Comparison of ENCODE assay signal across 30 mouse cellular contexts in genomic region chr6:128250596-128250995, GRCm38 (mm10). TPM values are rescaled to one million over a fixed set of nuclear protein-coding genes. Genes with fewer than 3 reads are reported as not detected.
"Had no signal": no experiment of that assay in that cellular context is flagged by ENCODE, and none has a peak within 500 bp of the region (broad histone marks: within the 10 kb centered on the region; RNA-seq: fewer than 3 reads in every experiment).

No protein-coding gene starts in this region.

- H3K9me3 ChIP-seq: limb, embryonic 10.5 days; limb, embryonic 12.5 days; limb, embryonic 13.5 days; limb, embryonic 15.5 days; liver, embryonic 12.5 days; liver, embryonic 13.5 days; liver, embryonic 15.5 days; lung, embryonic 15.5 days; midbrain, embryonic 10.5 days; midbrain, embryonic 12.5 days; midbrain, embryonic 13.5 days; midbrain, embryonic 15.5 days; neural tube, embryonic 12.5 days had no signal

- H3K4me2 ChIP-seq: limb, embryonic 12.5 days; limb, embryonic 13.5 days; limb, embryonic 15.5 days; liver, embryonic 11.5 days; liver, embryonic 12.5 days; liver, embryonic 13.5 days; liver, embryonic 15.5 days; lung, embryonic 14.5 days; lung, embryonic 15.5 days; midbrain, embryonic 11.5 days; midbrain, embryonic 12.5 days; midbrain, embryonic 13.5 days; midbrain, embryonic 15.5 days; neural tube, embryonic 12.5 days had no signal

- H3K4me3 ChIP-seq: limb, embryonic 10.5 days; limb, embryonic 12.5 days; limb, embryonic 13.5 days; limb, embryonic 15.5 days; liver, embryonic 12.5 days; liver, embryonic 13.5 days; liver, embryonic 15.5 days; lung, embryonic 15.5 days; megakaryocyte, embryonic 14.5 days; midbrain, embryonic 10.5 days; midbrain, embryonic 12.5 days; midbrain, embryonic 13.5 days; midbrain, embryonic 15.5 days; neural tube, embryonic 12.5 days had no signal

- DNase-seq: left cerebral cortex, postnatal 4 days; liver; liver, embryonic 13.5 days; liver, postnatal 0 days; lung, adult 18-20 months; lung, adult 2 months; lung, embryonic 14.5 days; lung, postnatal 10 days; lung, postnatal 14 days; lung, postnatal 36 days; lung, postnatal 4 days; midbrain, embryonic 14.5 days had no signal

- H3K9ac ChIP-seq: limb, embryonic 12.5 days; limb, embryonic 13.5 days; limb, embryonic 15.5 days; liver, embryonic 12.5 days; liver, embryonic 13.5 days; liver, embryonic 14.5 days; liver, embryonic 15.5 days; liver, postnatal 0 days; lung, embryonic 14.5 days; lung, embryonic 15.5 days; midbrain, embryonic 12.5 days; midbrain, embryonic 13.5 days; midbrain, embryonic 15.5 days; neural tube, embryonic 12.5 days had no signal

- ATAC-seq: liver, embryonic 12.5 days; liver, postnatal 0 days; midbrain, embryonic 13.5 days; midbrain, embryonic 15.5 days; midbrain, embryonic 16.5 days had no signal

- H3K27me3 ChIP-seq: limb, embryonic 12.5 days; limb, embryonic 13.5 days; limb, embryonic 15.5 days; liver, embryonic 12.5 days; liver, embryonic 13.5 days; liver, embryonic 15.5 days; lung, embryonic 15.5 days; midbrain, embryonic 12.5 days; midbrain, embryonic 13.5 days; midbrain, embryonic 15.5 days; neural tube, embryonic 12.5 days had no signal

- H3K36me3 ChIP-seq: limb, embryonic 10.5 days; limb, embryonic 12.5 days; limb, embryonic 13.5 days; limb, embryonic 15.5 days; liver, embryonic 12.5 days; liver, embryonic 13.5 days; liver, embryonic 15.5 days; midbrain, embryonic 10.5 days; midbrain, embryonic 12.5 days; midbrain, embryonic 13.5 days; midbrain, embryonic 15.5 days; neural tube, embryonic 12.5 days had no signal

- H3K4me1 ChIP-seq: limb, embryonic 10.5 days; limb, embryonic 12.5 days; liver, embryonic 12.5 days; liver, embryonic 13.5 days; liver, embryonic 15.5 days; midbrain, embryonic 10.5 days; midbrain, embryonic 13.5 days; midbrain, embryonic 15.5 days; neural tube, embryonic 12.5 days had no signal

- H3K27ac ChIP-seq: limb, embryonic 10.5 days; limb, embryonic 12.5 days; limb, embryonic 13.5 days; limb, embryonic 15.5 days; liver, embryonic 12.5 days; liver, embryonic 13.5 days; liver, embryonic 14.5 days; liver, embryonic 15.5 days; lung, embryonic 15.5 days; macrophage; midbrain, embryonic 10.5 days; midbrain, embryonic 12.5 days; midbrain, embryonic 13.5 days; midbrain, embryonic 15.5 days; neural tube, embryonic 12.5 days had no signal

RNA-seq across cellular contexts. Expression of gene Tead4, which starts 50.0 kb away (rescaled TPM):
- polyA plus RNA-seq: macrophage had no signal
